Mouse (Mus musculus) embryo, embryonic 11.5 days (tissue): ENCODE measurements around the gene Pycr2.
A peak's percentile ranks its signal among the peaks of the same experiment; 100 is the strongest.
"Not testable (repeated sequence)": the region's sequence is repeated elsewhere in the genome, so short reads cannot be mapped to it uniquely, and the experiment has no call there.

Source experiments
- DNase-seq: peaks from one replicate; pipeline ENCODE4 v3.0.0-alpha.2; 2012; ENCODE audit warnings: low read depth, low spot score

Gene Pycr2

DNA sequence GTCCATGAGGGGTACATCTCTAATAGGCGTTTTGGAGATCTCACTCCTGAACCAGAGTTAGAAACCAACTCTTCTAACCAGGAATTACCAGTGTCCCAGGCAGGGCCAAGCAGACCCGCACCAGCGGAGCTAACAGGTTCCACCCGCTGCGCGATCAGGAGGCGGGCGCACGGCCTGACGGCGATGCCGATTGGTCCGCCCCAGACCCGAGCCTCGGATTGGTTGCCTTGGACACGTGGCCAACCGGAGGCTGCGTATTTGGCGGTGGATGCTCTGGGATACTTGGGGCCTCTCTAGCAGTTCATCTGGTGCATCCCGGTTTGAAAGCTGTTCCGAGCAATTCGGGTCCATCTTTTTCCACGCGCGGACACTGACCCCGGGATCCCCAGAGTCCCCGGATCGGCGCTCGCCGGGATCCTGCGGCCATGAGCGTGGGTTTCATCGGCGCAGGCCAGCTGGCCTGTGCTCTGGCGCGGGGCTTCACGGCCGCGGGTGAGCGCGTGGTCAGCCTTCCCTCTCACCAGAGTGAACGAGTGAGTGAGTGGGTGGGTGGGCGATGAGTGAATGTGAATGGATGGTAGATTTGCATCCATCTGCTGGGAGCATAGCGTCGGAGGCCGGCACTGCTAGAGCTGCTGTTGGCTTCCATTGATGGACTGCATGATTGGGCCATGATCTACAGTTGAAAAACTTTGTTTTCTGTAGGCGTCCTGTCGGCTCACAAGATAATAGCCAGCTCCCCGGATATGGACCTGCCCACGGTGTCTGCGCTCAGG lies at the start of gene Pycr2:
Gene Pycr2 (plus strand): TSS at position 255 of the 776 bp plus-strand sequence.
- DNase-seq: peak; percentile 91

DNA sequence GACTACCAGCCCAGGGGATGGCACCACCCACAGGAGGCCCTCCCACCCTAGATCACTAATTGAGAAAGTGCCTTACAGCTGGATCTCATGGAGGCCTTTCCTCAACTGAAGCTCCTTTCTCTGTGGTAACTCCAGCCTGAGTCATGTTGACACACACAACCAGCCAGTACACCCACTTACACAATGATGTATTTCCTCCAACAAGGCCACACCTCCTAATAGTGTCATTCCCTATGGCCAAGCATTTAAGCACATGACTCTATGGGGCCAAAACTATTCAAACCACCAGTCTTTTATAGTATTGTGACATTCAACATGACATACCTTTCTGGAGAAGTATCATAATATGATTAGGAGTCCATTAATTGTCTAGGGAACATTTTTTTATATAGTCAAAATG lies 45.3 kb upstream of the Pycr2 start:
- no peak for DNase-seq

- no peak for DNase-seq
Observed at GRCm38 (mm10) chr1:180860030-180860429, 44.1 kb upstream of the Pycr2 start.

- DNase-seq: no peak
Observed at GRCm38 (mm10) chr1:180863606-180864005, 40.5 kb upstream of the Pycr2 start.

- no peak for DNase-seq
Observed at GRCm38 (mm10) chr1:180866001-180866400, 38.1 kb upstream of the Pycr2 start.

- no peak for DNase-seq
Observed at GRCm38 (mm10) chr1:180870122-180870650, 33.9 kb upstream of the Pycr2 start.

GRCm38 (mm10) chr1:180873861-180874484 lies 30.1 kb upstream of the Pycr2 start:
- peak; percentile 46 for DNase-seq

GRCm38 (mm10) chr1:180874615-180875014 lies 29.5 kb upstream of the Pycr2 start:
- no peak for DNase-seq

- no peak for DNase-seq
Observed at GRCm38 (mm10) chr1:180875126-180875525, 29.0 kb upstream of the Pycr2 start.

GRCm38 (mm10) chr1:180877466-180877865 lies 26.6 kb upstream of the Pycr2 start:
- no peak for DNase-seq

- no peak for DNase-seq
Observed at GRCm38 (mm10) chr1:180881768-180882167, 22.3 kb upstream of the Pycr2 start.

DNA sequence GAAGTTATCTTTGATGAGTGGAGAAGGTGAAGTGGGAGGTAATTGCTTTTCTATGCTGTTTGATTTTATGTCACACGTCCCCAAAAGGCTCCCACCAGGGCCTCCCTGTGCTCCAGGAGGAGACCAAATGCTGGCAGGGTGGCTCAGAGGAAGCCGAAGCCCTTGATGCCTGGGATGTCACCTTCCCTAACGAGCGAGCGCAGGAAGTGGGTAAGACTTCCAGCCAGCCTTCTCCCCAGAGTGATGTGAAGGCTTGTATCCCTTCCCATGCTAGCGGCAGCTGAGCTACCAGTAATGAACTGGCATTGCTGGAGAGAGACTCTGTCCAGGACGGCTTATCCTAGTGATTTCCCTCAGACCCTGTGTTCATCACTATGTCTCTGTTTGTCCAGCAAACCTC lies 20.4 kb upstream of the Pycr2 start:
- no peak for DNase-seq

GRCm38 (mm10) chr1:180884484-180884883 lies 19.6 kb upstream of the Pycr2 start:
- no peak for DNase-seq

GRCm38 (mm10) chr1:180888556-180889042 lies 15.5 kb upstream of the Pycr2 start:
- DNase-seq: no peak

- DNase-seq: no peak
Observed at GRCm38 (mm10) chr1:180889172-180889571, 14.9 kb upstream of the Pycr2 start.

- no peak for DNase-seq
Observed at GRCm38 (mm10) chr1:180889841-180890240, 14.3 kb upstream of the Pycr2 start.

DNA sequence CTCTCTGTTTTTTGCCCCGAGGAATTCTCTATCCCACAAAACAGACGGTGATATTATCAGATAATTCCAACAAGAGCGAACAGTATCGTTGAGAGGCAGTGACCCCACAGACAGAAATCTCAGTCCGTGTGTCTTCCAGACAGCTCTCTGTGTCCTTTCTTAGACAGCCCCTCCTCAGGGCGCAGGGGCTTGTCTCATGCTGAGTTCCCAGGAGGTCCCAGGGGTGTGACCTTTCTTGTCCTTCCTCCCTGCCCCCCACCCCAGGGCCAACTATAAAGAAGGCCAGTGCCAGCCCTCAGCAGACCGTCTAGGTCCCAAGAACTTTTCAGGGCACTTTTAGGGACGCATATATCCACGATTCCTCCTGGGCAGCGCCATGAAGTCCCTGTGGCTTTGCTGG lies 11.3 kb upstream of the Pycr2 start, which contains the start of gene Lefty2:
Gene Lefty2 (plus strand): TSS at position 301 of the 400 bp plus-strand sequence.
- no peak for DNase-seq

DNA sequence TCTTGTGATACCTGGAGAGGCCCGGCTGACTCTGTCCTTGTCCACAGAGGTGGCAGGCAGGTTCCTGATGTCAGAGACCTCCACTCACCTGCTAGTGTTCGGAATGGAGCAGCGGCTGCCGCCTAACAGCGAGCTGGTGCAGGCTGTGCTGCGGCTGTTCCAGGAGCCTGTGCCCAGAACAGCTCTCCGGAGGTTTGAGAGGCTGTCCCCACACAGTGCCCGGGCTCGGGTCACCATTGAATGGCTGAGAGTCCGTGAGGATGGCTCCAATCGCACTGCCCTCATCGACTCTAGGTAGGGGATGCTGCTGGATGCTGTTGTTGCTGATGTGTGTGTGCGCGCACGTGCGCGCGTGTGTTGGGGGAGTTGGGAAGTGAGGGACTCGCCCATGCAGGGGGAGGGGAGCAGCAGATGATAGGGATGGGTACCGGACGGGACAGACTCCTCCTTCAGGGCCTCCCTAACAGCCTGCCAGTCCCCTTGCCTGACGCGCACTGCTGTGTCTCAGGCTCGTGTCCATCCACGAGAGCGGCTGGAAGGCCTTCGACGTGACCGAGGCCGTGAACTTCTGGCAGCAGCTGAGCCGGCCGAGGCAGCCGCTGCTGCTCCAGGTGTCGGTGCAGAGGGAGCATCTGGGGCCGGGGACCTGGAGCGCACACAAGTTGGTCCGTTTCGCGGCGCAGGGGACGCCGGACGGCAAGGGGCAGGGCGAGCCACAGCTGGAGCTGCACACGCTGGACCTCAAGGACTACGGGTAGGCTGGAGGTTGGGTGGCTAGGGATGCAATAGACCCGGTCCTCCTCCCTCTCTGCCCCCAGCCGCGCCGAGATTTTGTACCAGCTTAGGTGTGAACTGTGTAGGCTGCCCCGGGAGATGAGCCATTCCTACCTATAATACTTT lies 9.8 kb upstream of the Pycr2 start:
- DNase-seq: not testable (repeated sequence)

DNA sequence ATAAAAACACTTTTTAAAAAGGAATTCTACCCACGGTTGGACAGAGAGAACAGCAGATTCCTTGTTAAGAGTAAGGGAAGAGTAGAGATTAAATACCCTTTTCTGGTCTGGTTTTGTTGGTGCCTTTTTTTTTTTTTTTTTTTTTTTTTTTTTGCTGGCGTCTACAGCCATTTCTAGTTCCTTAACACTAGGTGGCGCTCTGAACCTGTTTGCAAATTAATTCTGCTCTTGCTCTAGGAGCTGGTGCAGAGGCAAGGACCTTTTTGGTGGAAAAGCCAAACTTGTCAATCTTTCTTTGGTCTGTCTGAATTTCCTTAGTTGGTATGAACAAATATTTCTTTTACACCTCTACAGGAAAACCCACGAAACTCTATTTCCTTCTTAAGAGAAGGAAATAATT lies 3.0 kb upstream of the Pycr2 start:
- peak; percentile 62 for DNase-seq

GRCm38 (mm10) chr1:180902915-180903314 lies 1.2 kb upstream of the Pycr2 start:
- DNase-seq: no peak

DNA sequence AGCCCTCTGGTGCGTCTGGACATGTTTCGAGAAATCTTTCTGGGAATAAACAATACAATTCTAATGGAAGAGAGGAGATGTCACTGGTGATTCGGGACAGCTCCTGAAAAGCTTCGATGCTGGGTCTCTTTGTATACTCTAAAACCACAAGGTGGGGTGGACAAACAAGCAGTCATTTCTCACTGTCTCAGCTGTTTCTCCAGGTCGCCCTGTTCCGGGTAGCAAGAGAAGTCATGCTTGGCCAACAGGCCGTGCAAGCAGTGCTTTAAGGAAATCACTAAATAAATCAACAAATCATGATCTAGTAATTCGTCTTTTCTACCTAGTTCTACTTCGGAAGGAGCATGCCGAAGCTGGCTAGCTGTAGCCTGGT lies 441 bp upstream of the Pycr2 start:
- no peak for DNase-seq

- DNase-seq: no peak
Observed at GRCm38 (mm10) chr1:180904815-180905080, 655 bp downstream of the Pycr2 start.
